Mouse (Mus musculus): ENCODE results near the gene Mcrip2. TPM values are rescaled to one million over a fixed set of nuclear protein-coding genes. Genes with fewer than 3 reads are reported as not detected.

Gene Mcrip2
- total RNA-seq, 2 experiments from 2014 or later = 17.8 to 25.7 TPM

GRCm38 (mm10) chr17:25830200-25830753 lies 38.3 kb downstream of the Mcrip2 start:
- no peak for DNase-seq (ENCODE audit: extremely low spot score in 1 of 2, low spot score in 2 of 2)
- no peak overlapping the region for H3K27ac ChIP-seq
- intact Hi-C loops (cut with DNase I) = no loop called here
- H3K4me3 ChIP-seq = peak overlapping the region; percentile 67; the same call in 1 of the 2 replicates
- TF ChIP-seq CTCF (IDR thresholded peaks at IDR 0.05) = no peak

- Histone ChIP-seq H3K27ac (peak overlapping the region; percentile 95), H3K4me3 (peak overlapping the region; percentile 67)
- no peak for TF ChIP-seq CTCF (IDR thresholded peaks at IDR 0.05)
- no peak for DNase-seq (ENCODE audit: extremely low spot score in 1 of 2, low spot score in 2 of 2)
- intact Hi-C loops (cut with DNase I) = no loop called here
Observed at GRCm38 (mm10) chr17:25829558-25830017, 39.0 kb downstream of the Mcrip2 start.

GRCm38 (mm10) chr17:25828712-25829557 lies 39.6 kb downstream of the Mcrip2 start, which contains the start of gene Jmjd8:
Gene Jmjd8 (plus strand): TSS chr17:25828867.
- peak; percentile 51 for TF ChIP-seq CTCF (IDR thresholded peaks at IDR 0.05)
- Histone ChIP-seq H3K4me3 (peak within 1 kb of the TSS; percentile 67), H3K27ac (peak within 1 kb of the TSS; percentile 95)
- intact Hi-C loops (cut with DNase I) = no loop called here
- DNase-seq (ENCODE audit: extremely low spot score in 1 of 2, low spot score in 2 of 2) = peak; percentile 82 to 85

- Histone ChIP-seq H3K27ac (peak overlapping the region; percentile 95), H3K4me3 (peak overlapping the region; percentile 67)
- DNase-seq (ENCODE audit: extremely low spot score in 1 of 2, low spot score in 2 of 2) = no peak
- intact Hi-C loops (cut with DNase I) = no loop called here
- TF ChIP-seq CTCF (IDR thresholded peaks at IDR 0.05) = no peak
Observed at GRCm38 (mm10) chr17:25828223-25828594, 40.4 kb downstream of the Mcrip2 start.

- intact Hi-C loops (cut with DNase I) = no loop called here
- Histone ChIP-seq H3K4me3 (no peak overlapping the region), H3K27ac (no peak overlapping the region)
- no peak for TF ChIP-seq CTCF (IDR thresholded peaks at IDR 0.05)
- no peak for DNase-seq (ENCODE audit: extremely low spot score in 1 of 2, low spot score in 2 of 2)
Observed at GRCm38 (mm10) chr17:25827546-25828222, 40.9 kb downstream of the Mcrip2 start.

GRCm38 (mm10) chr17:25827011-25827410 lies 41.6 kb downstream of the Mcrip2 start:
- intact Hi-C loops (cut with DNase I) = no loop called here
- H3K27ac ChIP-seq = no peak overlapping the region
- H3K4me3 ChIP-seq = no peak overlapping the region
- TF ChIP-seq CTCF (IDR thresholded peaks at IDR 0.05) = no peak
- DNase-seq (ENCODE audit: extremely low spot score in 1 of 2, low spot score in 2 of 2) = no peak

- Histone ChIP-seq H3K27ac (no peak overlapping the region), H3K4me3 (no peak overlapping the region)
- no peak for DNase-seq (ENCODE audit: extremely low spot score in 1 of 2, low spot score in 2 of 2)
- TF ChIP-seq CTCF (IDR thresholded peaks at IDR 0.05) = no peak
- intact Hi-C loops (cut with DNase I) = no loop called here
Observed at GRCm38 (mm10) chr17:25825984-25826570, 42.5 kb downstream of the Mcrip2 start.

- Histone ChIP-seq H3K4me3 (no peak overlapping the region), H3K27ac (no peak overlapping the region)
- no peak for TF ChIP-seq CTCF (IDR thresholded peaks at IDR 0.05)
- DNase-seq (ENCODE audit: extremely low spot score in 1 of 2, low spot score in 2 of 2) = no peak
- intact Hi-C loops (cut with DNase I) = no loop called here
Observed at GRCm38 (mm10) chr17:25825311-25825710, 43.3 kb downstream of the Mcrip2 start.

- DNase-seq (ENCODE audit: extremely low spot score in 1 of 2, low spot score in 2 of 2) = no peak
- no peak for TF ChIP-seq CTCF (IDR thresholded peaks at IDR 0.05)
- Histone ChIP-seq H3K27ac (no peak overlapping the region), H3K4me3 (peak overlapping the region; percentile 72)
- intact Hi-C loops (cut with DNase I) = no loop called here
Observed at GRCm38 (mm10) chr17:25824362-25825142, 44.0 kb downstream of the Mcrip2 start.

GRCm38 (mm10) chr17:25823452-25823851 lies 45.1 kb downstream of the Mcrip2 start, which contains the start of gene Wdr24:
Gene Wdr24 (plus strand): TSS chr17:25823627.
- peak; percentile 77 to 78 for DNase-seq (ENCODE audit: extremely low spot score in 1 of 2, low spot score in 2 of 2)
- intact Hi-C loops (cut with DNase I) = no loop called here
- Histone ChIP-seq H3K4me3 (peak within 1 kb of the TSS; percentile 72), H3K27ac (peak within 1 kb of the TSS; percentile 75)
- TF ChIP-seq CTCF (IDR thresholded peaks at IDR 0.05) = no peak
